Comparison of ENCODE assay signal across 24 mouse cellular contexts in genomic region chr1:43895742-43896141, GRCm38 (mm10).
"Had no signal": no experiment of that assay in that cellular context is flagged by ENCODE, and none has a peak within 500 bp of the region (broad histone marks: within the 10 kb centered on the region; RNA-seq: fewer than 3 reads in every experiment).

No protein-coding gene starts in this region.

- H3K9me3 ChIP-seq: heart, embryonic 10.5 days; hindbrain, embryonic 13.5 days; hindbrain, embryonic 15.5 days; kidney, embryonic 15.5 days; limb, embryonic 13.5 days; limb, embryonic 15.5 days; liver, embryonic 13.5 days; liver, embryonic 15.5 days had no signal

- H3K4me1 ChIP-seq: heart, embryonic 10.5 days; liver, embryonic 13.5 days; liver, embryonic 15.5 days had no signal

- H3K27ac ChIP-seq: gastrocnemius, adult 2 months; heart, embryonic 10.5 days; hindbrain, embryonic 13.5 days; hindbrain, embryonic 15.5 days; hindbrain, postnatal 0 days; kidney, embryonic 15.5 days; limb, embryonic 13.5 days; limb, embryonic 15.5 days; liver, embryonic 13.5 days; liver, embryonic 15.5 days had no signal

- H3K27me3 ChIP-seq: hindbrain, embryonic 13.5 days; hindbrain, embryonic 15.5 days; kidney, embryonic 15.5 days; limb, embryonic 13.5 days; limb, embryonic 15.5 days; liver, embryonic 13.5 days; liver, embryonic 15.5 days had no signal

- H3K36me3 ChIP-seq: heart, embryonic 10.5 days; heart, embryonic 12.5 days; hindbrain, embryonic 13.5 days; hindbrain, embryonic 15.5 days; kidney, embryonic 15.5 days; limb, embryonic 13.5 days; limb, embryonic 15.5 days; liver, embryonic 13.5 days; liver, embryonic 15.5 days had no signal

- H3K4me2 ChIP-seq: heart, embryonic 12.5 days; hindbrain, embryonic 13.5 days; hindbrain, embryonic 15.5 days; kidney, embryonic 15.5 days; limb, embryonic 13.5 days; limb, embryonic 15.5 days; liver, embryonic 13.5 days; liver, embryonic 15.5 days had no signal

- H3K9ac ChIP-seq: heart, embryonic 12.5 days; hindbrain, embryonic 13.5 days; hindbrain, embryonic 15.5 days; kidney, embryonic 15.5 days; limb, embryonic 13.5 days; limb, embryonic 15.5 days; liver, embryonic 13.5 days; liver, embryonic 15.5 days had no signal

- ATAC-seq: hindbrain, postnatal 0 days had no signal

- DNase-seq: gastrocnemius, adult 2 months; gastrocnemius, postnatal 10 days; gastrocnemius, postnatal 25 days; heart, adult 18-20 months; heart, postnatal 10 days; kidney, adult 11 months; kidney, adult 2 months; kidney, adult 9 months; kidney, postnatal 10 days; kidney, postnatal 36 days; layer of hippocampus, adult 9-11 months; layer of hippocampus, postnatal 36 days; left cerebral cortex, postnatal 4 days; liver, embryonic 13.5 days; lung, adult 18-20 months had no signal

- H3K4me3 ChIP-seq: gastrocnemius, adult 2 months; heart, embryonic 10.5 days; heart, embryonic 12.5 days; hindbrain, embryonic 13.5 days; hindbrain, embryonic 15.5 days; kidney, embryonic 15.5 days; limb, embryonic 13.5 days; limb, embryonic 15.5 days; liver, embryonic 13.5 days; liver, embryonic 15.5 days had no signal
